Mouse (Mus musculus) stomach, embryonic 15.5 days (tissue): ENCODE measurements around the gene Reln. TPM values are rescaled to one million over a fixed set of nuclear protein-coding genes. Genes with fewer than 3 reads are reported as not detected.
A peak's percentile ranks its signal among the peaks of the same experiment; 100 is the strongest.

Source experiments
- ATAC-seq: fragments of 200-750 bp; cut with Nextera tagmentation; 2 replicates; pipeline ENCODE4 v1.8.0; 2017; ENCODE audit warnings: low read depth, moderate number of reproducible peaks, moderate TSS enrichment; ENCODE audit not compliant: insufficient read depth, low FRiP score
- H3K27ac ChIP-seq: fragments of 300-500 bp; sonication (generic); 2 replicates; pipeline ENCODE4 v1.5.1; 2015; ENCODE audit warnings: mild to moderate bottlenecking, inconsistent platforms
- H3K27me3 ChIP-seq: fragments of 300-500 bp; sonication (generic); replicated peaks from 2 replicates; pipeline ENCODE4 v1.6.1; 2015; ENCODE audit warnings: inconsistent platforms
- H3K36me3 ChIP-seq: fragments of 300-500 bp; sonication (generic); 2 replicates; pipeline ENCODE4 v1.6.1; 2015; ENCODE audit warnings: inconsistent platforms
- H3K4me1 ChIP-seq: fragments of 300-500 bp; sonication (generic); 2 replicates; pipeline ENCODE4 v1.6.1; 2015; ENCODE audit warnings: inconsistent platforms
- H3K4me2 ChIP-seq: fragments of 300-500 bp; sonication (generic); 2 replicates; pipeline ENCODE4 v1.6.1; 2015; ENCODE audit warnings: mild to moderate bottlenecking, inconsistent platforms
- H3K4me3 ChIP-seq: fragments of 300-500 bp; sonication (generic); replicated peaks from 2 replicates; pipeline ENCODE4 v1.5.1; 2015; ENCODE audit warnings: inconsistent platforms
- H3K9ac ChIP-seq: fragments of 300-500 bp; sonication (generic); 2 replicates; pipeline ENCODE4 v1.6.1; 2015; ENCODE audit warnings: inconsistent platforms
- H3K9me3 ChIP-seq: fragments of 300-500 bp; sonication (generic); 2 replicates; pipeline ENCODE4 v1.6.1; 2016; ENCODE audit warnings: inconsistent platforms
- WGBS: fragments of 180-500 bp; shearing (Covaris S2); methylation state at CpG from one replicate; pipeline ENCODE4 v1.1.7; 2015; 5-methylcytosine and 5-hydroxymethylcytosine counted together
- polyA plus RNA-seq: library from polyadenylated mRNA; unstranded; fragments of >200 nt; fragmentation: Nextera tagmentation; extraction: Ambion mirVana; gene quantifications from 2 replicates; pipeline ENCODE4 v1.2.1, GENCODE M21; 2015

Reln gene
- polyA plus RNA-seq, 1 experiment from 2014 or later = 5.3 TPM

- no peak overlapping the region for H3K4me2 ChIP-seq
- WGBS = 62% methylated on average over 1 of the region's 1 CpGs
- H3K27me3 ChIP-seq = no peaks in the 10 kb centered on the region
- H3K4me3 ChIP-seq = no peak overlapping the region
- H3K27ac ChIP-seq = no peak overlapping the region
- H3K4me1 ChIP-seq = no peaks in the 10 kb centered on the region
- H3K9ac ChIP-seq = no peak overlapping the region
- no peak for ATAC-seq
- H3K36me3 ChIP-seq = no peaks in the 10 kb centered on the region
- H3K9me3 ChIP-seq = no peaks in the 10 kb centered on the region
These were observed 40.8 kb downstream of the Reln start for GRCm38 (mm10) chr5:22303709-22304108.

GRCm38 (mm10) chr5:22302309-22302708 is 42.2 kb downstream of the Reln start:
- Histone ChIP-seq H3K27me3 (no peaks in the 10 kb centered on the region), H3K9ac (no peak overlapping the region), H3K4me2 (no peak overlapping the region), H3K36me3 (no peaks in the 10 kb centered on the region), H3K4me3 (no peak overlapping the region), H3K4me1 (no peaks in the 10 kb centered on the region), H3K9me3 (no peaks in the 10 kb centered on the region), H3K27ac (no peak overlapping the region)
- 81% methylated on average over 5 of the region's 5 CpGs for WGBS
- ATAC-seq = no peak

GRCm38 (mm10) chr5:22300788-22301187 is 43.7 kb downstream of the Reln start:
- no peaks in the 10 kb centered on the region for H3K36me3 ChIP-seq
- ATAC-seq = no peak
- H3K4me2 ChIP-seq = no peak overlapping the region
- no peaks in the 10 kb centered on the region for H3K9me3 ChIP-seq
- no peak overlapping the region for H3K9ac ChIP-seq
- no peaks in the 10 kb centered on the region for H3K4me1 ChIP-seq
- no peak overlapping the region for H3K4me3 ChIP-seq
- H3K27ac ChIP-seq = no peak overlapping the region
- no peaks in the 10 kb centered on the region for H3K27me3 ChIP-seq
- WGBS = 75% methylated on average over 5 of the region's 5 CpGs

GRCm38 (mm10) chr5:22300046-22300445 is 44.5 kb downstream of the Reln start:
- 70% methylated on average over 6 of the region's 6 CpGs for WGBS
- Histone ChIP-seq H3K27me3 (no peaks in the 10 kb centered on the region), H3K9ac (no peak overlapping the region), H3K9me3 (no peaks in the 10 kb centered on the region), H3K27ac (no peak overlapping the region), H3K36me3 (no peaks in the 10 kb centered on the region), H3K4me1 (no peaks in the 10 kb centered on the region), H3K4me2 (no peak overlapping the region), H3K4me3 (no peak overlapping the region)
- no peak for ATAC-seq

GRCm38 (mm10) chr5:22295161-22295560 is 49.3 kb downstream of the Reln start:
- no peaks in the 10 kb centered on the region for H3K27me3 ChIP-seq
- H3K4me2 ChIP-seq = no peak overlapping the region
- H3K4me3 ChIP-seq = no peak overlapping the region
- no peak overlapping the region for H3K9ac ChIP-seq
- H3K4me1 ChIP-seq = no peaks in the 10 kb centered on the region
- no peaks in the 10 kb centered on the region for H3K36me3 ChIP-seq
- 82% methylated on average over 6 of the region's 6 CpGs for WGBS
- no peak overlapping the region for H3K27ac ChIP-seq
- ATAC-seq = no peak
- no peaks in the 10 kb centered on the region for H3K9me3 ChIP-seq

- Histone ChIP-seq H3K4me2 (no peak overlapping the region), H3K36me3 (no peaks in the 10 kb centered on the region), H3K9ac (no peak overlapping the region), H3K4me1 (no peaks in the 10 kb centered on the region), H3K27ac (no peak overlapping the region), H3K4me3 (no peak overlapping the region), H3K9me3 (no peaks in the 10 kb centered on the region), H3K27me3 (no peaks in the 10 kb centered on the region)
- ATAC-seq = no peak
- 70% methylated on average over 4 of the region's 4 CpGs for WGBS
These were observed 53.1 kb downstream of the Reln start for GRCm38 (mm10) chr5:22291409-22291808.

- ATAC-seq = no peak
- no peak overlapping the region for H3K27ac ChIP-seq
- H3K4me3 ChIP-seq = no peak overlapping the region
- H3K9ac ChIP-seq = no peak overlapping the region
- no peaks in the 10 kb centered on the region for H3K4me1 ChIP-seq
- no peaks in the 10 kb centered on the region for H3K36me3 ChIP-seq
- no peaks in the 10 kb centered on the region for H3K9me3 ChIP-seq
- no peak overlapping the region for H3K4me2 ChIP-seq
- H3K27me3 ChIP-seq = no peaks in the 10 kb centered on the region
- WGBS = 76% methylated on average over 4 of the region's 4 CpGs
These were observed 59.1 kb downstream of the Reln start for GRCm38 (mm10) chr5:22285396-22285795.

GRCm38 (mm10) chr5:22282141-22282665 is 62.3 kb downstream of the Reln start:
- H3K4me3 ChIP-seq = no peak overlapping the region
- WGBS = 80% methylated on average over 7 of the region's 7 CpGs
- no peak overlapping the region for H3K9ac ChIP-seq
- no peak for ATAC-seq
- H3K27ac ChIP-seq = no peak overlapping the region
- H3K27me3 ChIP-seq = no peaks in the 10 kb centered on the region
- H3K9me3 ChIP-seq = no peaks in the 10 kb centered on the region
- H3K36me3 ChIP-seq = no peaks in the 10 kb centered on the region
- no peaks in the 10 kb centered on the region for H3K4me1 ChIP-seq
- no peak overlapping the region for H3K4me2 ChIP-seq

- no peak overlapping the region for H3K4me2 ChIP-seq
- ATAC-seq = peak; percentile 35; the same call in 1 of the 2 replicates
These were observed 63.9 kb downstream of the Reln start for GRCm38 (mm10) chr5:22280534-22281164.

GRCm38 (mm10) chr5:22279201-22279600 is 65.3 kb downstream of the Reln start:
- H3K9ac ChIP-seq = no peak overlapping the region
- ATAC-seq = no peak
- H3K27ac ChIP-seq = no peak overlapping the region
- no peaks in the 10 kb centered on the region for H3K27me3 ChIP-seq
- no peaks in the 10 kb centered on the region for H3K9me3 ChIP-seq
- no peak overlapping the region for H3K4me3 ChIP-seq
- no peak overlapping the region for H3K4me2 ChIP-seq
- no peaks in the 10 kb centered on the region for H3K4me1 ChIP-seq
- H3K36me3 ChIP-seq = no peaks in the 10 kb centered on the region
- 86% methylated on average over 4 of the region's 4 CpGs for WGBS

More at GRCm38 (mm10) chr5:22280534-22281164, 63.9 kb downstream of the Reln start:
- 58% methylated on average over 2 of the region's 2 CpGs for WGBS
- H3K9ac ChIP-seq = no peak overlapping the region
- H3K9me3 ChIP-seq = no peaks in the 10 kb centered on the region
- H3K4me3 ChIP-seq = no peak overlapping the region
- no peak overlapping the region for H3K27ac ChIP-seq
- H3K27me3 ChIP-seq = no peaks in the 10 kb centered on the region
- no peaks in the 10 kb centered on the region for H3K36me3 ChIP-seq
- H3K4me1 ChIP-seq = no peaks in the 10 kb centered on the region

- Histone ChIP-seq H3K27me3 (no peaks in the 10 kb centered on the region), H3K36me3 (no peaks in the 10 kb centered on the region), H3K4me1 (no peaks in the 10 kb centered on the region), H3K27ac (no peak overlapping the region), H3K9me3 (no peaks in the 10 kb centered on the region), H3K4me2 (no peak overlapping the region), H3K9ac (no peak overlapping the region), H3K4me3 (no peak overlapping the region)
- 79% methylated on average over 4 of the region's 4 CpGs for WGBS
- no peak for ATAC-seq
These were observed 70.4 kb downstream of the Reln start for GRCm38 (mm10) chr5:22274134-22274533.

- H3K4me3 ChIP-seq = no peak overlapping the region
- no peak overlapping the region for H3K9ac ChIP-seq
- no peaks in the 10 kb centered on the region for H3K4me1 ChIP-seq
- H3K4me2 ChIP-seq = no peak overlapping the region
- H3K27me3 ChIP-seq = no peaks in the 10 kb centered on the region
- H3K36me3 ChIP-seq = no peaks in the 10 kb centered on the region
- no peaks in the 10 kb centered on the region for H3K9me3 ChIP-seq
- 75% methylated on average over 6 of the region's 6 CpGs for WGBS
- no peak overlapping the region for H3K27ac ChIP-seq
- no peak for ATAC-seq
These were observed 77.8 kb downstream of the Reln start for GRCm38 (mm10) chr5:22266489-22267301.
